Mouse (Mus musculus) forebrain, embryonic 14.5 days (tissue): ENCODE results near the gene Twsg1. TPM values are rescaled to one million over a fixed set of nuclear protein-coding genes. Genes with fewer than 3 reads are reported as not detected.

Experiments used
- ATAC-seq: fragments of 200-750 bp; cut with Nextera tagmentation; 2 replicates; pipeline ENCODE4 v1.8.0; 2017; ENCODE audit warnings: mild to moderate bottlenecking, moderate library complexity
- DNase-seq: peaks from one replicate; pipeline ENCODE4 v3.0.0-alpha.2; 2015; ENCODE audit warnings: low spot score
- H3K27ac ChIP-seq: fragments of 300-500 bp; sonication (generic); 2 replicates; pipeline ENCODE4 v1.5.1; 2014; ENCODE audit warnings: low read depth, mild to moderate bottlenecking, control low read depth, low read length, moderate library complexity
- H3K27me3 ChIP-seq: fragments of 300-500 bp; sonication (generic); replicated peaks from 2 replicates; pipeline ENCODE4 v1.6.1; 2014; ENCODE audit warnings: low read length, control low read depth, mixed read lengths; ENCODE audit not compliant: control insufficient read depth, insufficient read depth
- H3K36me3 ChIP-seq: fragments of 300-500 bp; sonication (generic); 2 replicates; pipeline ENCODE4 v1.6.1; 2014; ENCODE audit warnings: low read length, control low read depth; ENCODE audit not compliant: control insufficient read depth, insufficient read depth
- H3K4me1 ChIP-seq: fragments of 300-500 bp; sonication (generic); 2 replicates; pipeline ENCODE4 v1.6.1; 2014; ENCODE audit warnings: antibody characterized with exemption, low read length, control low read depth; ENCODE audit not compliant: control insufficient read depth, insufficient read depth
- H3K4me2 ChIP-seq: fragments of 300-500 bp; sonication (generic); 2 replicates; pipeline ENCODE4 v1.6.1; 2014; ENCODE audit warnings: mild to moderate bottlenecking, control low read depth, low read length
- H3K4me3 ChIP-seq: fragments of 300-500 bp; sonication (generic); 2 replicates; pipeline ENCODE4 v1.5.1; 2014; ENCODE audit warnings: low read depth, low read length, control low read depth
- H3K9ac ChIP-seq: fragments of 300-500 bp; sonication (generic); 2 replicates; pipeline ENCODE4 v1.6.1; 2014; ENCODE audit warnings: mild to moderate bottlenecking, low read length, control low read depth, moderate library complexity
- H3K9me3 ChIP-seq: fragments of 300-500 bp; sonication (generic); replicated peaks from 2 replicates; pipeline ENCODE4 v1.6.1; 2016; ENCODE audit warnings: low read length, control low read depth, mixed read lengths; ENCODE audit not compliant: control insufficient read depth
- WGBS: fragments of 180-500 bp; shearing (Covaris S2); extraction: QIAGEN DNeasy Blood & Tissue Kit; methylation state at CpG from one replicate; pipeline ENCODE4 v1.1.7; 2014; 5-methylcytosine and 5-hydroxymethylcytosine counted together
- polyA plus RNA-seq: library from polyadenylated mRNA; unstranded; fragments of >200 nt; fragmentation: Nextera tagmentation; extraction: Ambion mirVana; gene quantifications from 2 replicates; pipeline ENCODE4 v1.2.1, GENCODE M21; 2014

Twsg1 gene
- polyA plus RNA-seq, 1 experiment from 2014 or later, result 83.1 TPM

GRCm38 (mm10) chr17:65911285-65912069 lies 39.5 kb downstream of the Twsg1 start:
- Histone ChIP-seq H3K4me2 (no peak overlapping the region), H3K27me3 (no peaks in the 10 kb centered on the region), H3K36me3 (no peaks in the 10 kb centered on the region), H3K4me1 (peaks cover 9% of the 10 kb centered on the region), H3K9me3 (no peaks in the 10 kb centered on the region), H3K4me3 (no peak overlapping the region), H3K9ac (no peak overlapping the region), H3K27ac (no peak overlapping the region)
- ATAC-seq (no peak), DNase-seq (no peak)
- 89% methylated on average over 15 of the region's 15 CpGs for WGBS

- Histone ChIP-seq H3K27ac (no peak overlapping the region), H3K4me1 (no peaks in the 10 kb centered on the region), H3K36me3 (no peaks in the 10 kb centered on the region), H3K4me3 (no peak overlapping the region), H3K9me3 (peaks cover 3% of the 10 kb centered on the region; the same call in 1 of the 2 replicates), H3K4me2 (no peak overlapping the region), H3K9ac (no peak overlapping the region), H3K27me3 (no peaks in the 10 kb centered on the region)
- no peak for DNase-seq
- no peak for ATAC-seq
Measured at GRCm38 (mm10) chr17:65908270-65908669, 42.8 kb downstream of the Twsg1 start.

GRCm38 (mm10) chr17:65906895-65907401 lies 44.1 kb downstream of the Twsg1 start:
- peak; percentile 15; the same call in 1 of the 2 replicates for ATAC-seq
- Histone ChIP-seq H3K9me3 (peaks cover 3% of the 10 kb centered on the region; the same call in 1 of the 2 replicates), H3K9ac (no peak overlapping the region), H3K27me3 (no peaks in the 10 kb centered on the region), H3K4me3 (no peak overlapping the region), H3K27ac (no peak overlapping the region), H3K36me3 (no peaks in the 10 kb centered on the region), H3K4me2 (no peak overlapping the region), H3K4me1 (no peaks in the 10 kb centered on the region)
- 70% methylated on average over 11 of the region's 11 CpGs for WGBS
- DNase-seq, result no peak

GRCm38 (mm10) chr17:65906313-65906894 lies 44.6 kb downstream of the Twsg1 start:
- Histone ChIP-seq H3K4me3 (no peak overlapping the region), H3K27ac (no peak overlapping the region; the same call in 1 of the 2 replicates), H3K9ac (no peak overlapping the region), H3K4me1 (no peaks in the 10 kb centered on the region), H3K4me2 (no peak overlapping the region), H3K36me3 (no peaks in the 10 kb centered on the region), H3K27me3 (no peaks in the 10 kb centered on the region), H3K9me3 (peaks cover 3% of the 10 kb centered on the region; the same call in 1 of the 2 replicates)
- DNase-seq, result no peak
- no peak for ATAC-seq
- WGBS, result 52% methylated on average over 11 of the region's 12 CpGs

GRCm38 (mm10) chr17:65905241-65905640 lies 45.8 kb downstream of the Twsg1 start:
- Histone ChIP-seq H3K9ac (no peak overlapping the region), H3K4me2 (no peak overlapping the region), H3K27ac (no peak overlapping the region), H3K9me3 (peaks cover 3% of the 10 kb centered on the region; the same call in 1 of the 2 replicates), H3K4me3 (no peak overlapping the region), H3K4me1 (no peaks in the 10 kb centered on the region), H3K27me3 (no peaks in the 10 kb centered on the region), H3K36me3 (no peaks in the 10 kb centered on the region)
- WGBS, result 82% methylated on average over 14 of the region's 14 CpGs
- no peak for ATAC-seq
- no peak for DNase-seq

- Histone ChIP-seq H3K27me3 (no peaks in the 10 kb centered on the region), H3K27ac (no peak overlapping the region), H3K4me2 (no peak overlapping the region), H3K9ac (no peak overlapping the region), H3K36me3 (no peaks in the 10 kb centered on the region), H3K4me1 (no peaks in the 10 kb centered on the region), H3K4me3 (no peak overlapping the region), H3K9me3 (peaks cover 3% of the 10 kb centered on the region; the same call in 1 of the 2 replicates)
- DNase-seq (no peak), ATAC-seq (no peak)
- WGBS, result 97% methylated on average over 8 of the region's 8 CpGs
Measured at GRCm38 (mm10) chr17:65903826-65904225, 47.2 kb downstream of the Twsg1 start.

- Histone ChIP-seq H3K36me3 (no peaks in the 10 kb centered on the region), H3K4me1 (no peaks in the 10 kb centered on the region), H3K9ac (no peak overlapping the region), H3K4me2 (no peak overlapping the region), H3K27ac (no peak overlapping the region), H3K9me3 (peaks cover 3% of the 10 kb centered on the region; the same call in 1 of the 2 replicates), H3K27me3 (no peaks in the 10 kb centered on the region), H3K4me3 (no peak overlapping the region)
- DNase-seq (no peak), ATAC-seq (no peak)
- WGBS, result 97% methylated on average over 1 of the region's 1 CpGs
Measured at GRCm38 (mm10) chr17:65903011-65903410, 48.0 kb downstream of the Twsg1 start.

- H3K36me3 ChIP-seq, result no peaks in the 10 kb centered on the region
- H3K4me1 ChIP-seq, result no peaks in the 10 kb centered on the region
- no peaks in the 10 kb centered on the region for H3K27me3 ChIP-seq
- no peak overlapping the region for H3K4me2 ChIP-seq
- 93% methylated on average over 6 of the region's 6 CpGs for WGBS
- H3K9ac ChIP-seq, result no peak overlapping the region
- ATAC-seq (no peak), DNase-seq (no peak)
- peaks cover 3% of the 10 kb centered on the region; the same call in 1 of the 2 replicates for H3K9me3 ChIP-seq
- no peak overlapping the region for H3K4me3 ChIP-seq
- no peak overlapping the region for H3K27ac ChIP-seq
Measured at GRCm38 (mm10) chr17:65902281-65902680, 48.7 kb downstream of the Twsg1 start.

- 82% methylated on average over 3 of the region's 3 CpGs for WGBS
Measured at GRCm38 (mm10) chr17:65896016-65896415, 55.0 kb downstream of the Twsg1 start.

More at GRCm38 (mm10) chr17:65896016-65896415, 55.0 kb downstream of the Twsg1 start:
- Histone ChIP-seq H3K4me2 (no peak overlapping the region), H3K36me3 (no peaks in the 10 kb centered on the region), H3K4me3 (no peak overlapping the region), H3K9me3 (no peaks in the 10 kb centered on the region), H3K27me3 (no peaks in the 10 kb centered on the region), H3K27ac (no peak overlapping the region), H3K9ac (no peak overlapping the region), H3K4me1 (no peaks in the 10 kb centered on the region)
- no peak for DNase-seq
- ATAC-seq, result no peak
